Mouse (Mus musculus) liver, embryonic 11.5 days (tissue): ENCODE results near the gene Rnf220. TPM values are rescaled to one million over a fixed set of nuclear protein-coding genes. Genes with fewer than 3 reads are reported as not detected.
"Not testable (repeated sequence)": the region's sequence is repeated elsewhere in the genome, so short reads cannot be mapped to it uniquely, and the experiment has no call there.

ENCODE experiments used
- ATAC-seq: fragments of 200-750 bp; cut with Nextera tagmentation; replicated peaks from 2 replicates; pipeline ENCODE4 v1.8.0; 2017; ENCODE audit warnings: moderate number of reproducible peaks, mild to moderate bottlenecking, moderate TSS enrichment, moderate library complexity; ENCODE audit not compliant: low FRiP score
- DNase-seq: peaks from one replicate; pipeline ENCODE4 v3.0.0-alpha.2; 2017; ENCODE audit warnings: low spot score
- H3K27ac ChIP-seq: fragments of 300-500 bp; sonication (generic); 2 replicates; pipeline ENCODE4 v1.5.1; 2014; ENCODE audit warnings: mild to moderate bottlenecking, low read depth, low read length, control low read depth
- H3K27me3 ChIP-seq: fragments of 300-500 bp; sonication (generic); replicated peaks from 2 replicates; pipeline ENCODE4 v1.6.1; 2014; ENCODE audit warnings: low read length, mixed read lengths; ENCODE audit not compliant: control insufficient read depth, insufficient read depth
- H3K36me3 ChIP-seq: fragments of 300-500 bp; sonication (generic); 2 replicates; pipeline ENCODE4 v1.6.1; 2014; ENCODE audit warnings: mild to moderate bottlenecking, low read length, moderate library complexity, mixed read lengths; ENCODE audit not compliant: control insufficient read depth, insufficient read depth
- H3K4me1 ChIP-seq: fragments of 300-500 bp; sonication (generic); replicated peaks from 2 replicates; pipeline ENCODE4 v1.6.1; 2014; ENCODE audit warnings: low read length, mixed read lengths; ENCODE audit not compliant: control insufficient read depth, insufficient read depth
- H3K4me2 ChIP-seq: fragments of 300-500 bp; sonication (generic); 2 replicates; pipeline ENCODE4 v1.6.1; 2014; ENCODE audit warnings: mild to moderate bottlenecking, control low read depth, moderate library complexity
- H3K4me3 ChIP-seq: fragments of 300-500 bp; sonication (generic); 2 replicates; pipeline ENCODE4 v1.5.1; 2014; ENCODE audit warnings: low read depth, low read length, control low read depth
- H3K9ac ChIP-seq: fragments of 300-500 bp; sonication (generic); 2 replicates; pipeline ENCODE4 v1.6.1; 2014; ENCODE audit warnings: low read depth, low read length, control low read depth
- H3K9me3 ChIP-seq: fragments of 300-500 bp; sonication (generic); 2 replicates; pipeline ENCODE4 v1.6.1; 2016; ENCODE audit warnings: low read length, inconsistent platforms, mixed read lengths; ENCODE audit not compliant: control insufficient read depth
- WGBS: fragments of 180-500 bp; shearing (Covaris S2); extraction: QIAGEN DNeasy Blood & Tissue Kit; methylation state at CpG from one replicate; pipeline ENCODE4 v1.1.7; 2014; 5-methylcytosine and 5-hydroxymethylcytosine counted together
- polyA plus RNA-seq: library from polyadenylated mRNA; unstranded; fragments of >200 nt; fragmentation: Nextera tagmentation; extraction: Ambion mirVana; gene quantifications from 2 replicates; pipeline ENCODE4 v1.2.1, GENCODE M21; 2014

Gene Rnf220
- polyA plus RNA-seq, 1 experiment from 2014 or later = 70.9 TPM

DNA sequence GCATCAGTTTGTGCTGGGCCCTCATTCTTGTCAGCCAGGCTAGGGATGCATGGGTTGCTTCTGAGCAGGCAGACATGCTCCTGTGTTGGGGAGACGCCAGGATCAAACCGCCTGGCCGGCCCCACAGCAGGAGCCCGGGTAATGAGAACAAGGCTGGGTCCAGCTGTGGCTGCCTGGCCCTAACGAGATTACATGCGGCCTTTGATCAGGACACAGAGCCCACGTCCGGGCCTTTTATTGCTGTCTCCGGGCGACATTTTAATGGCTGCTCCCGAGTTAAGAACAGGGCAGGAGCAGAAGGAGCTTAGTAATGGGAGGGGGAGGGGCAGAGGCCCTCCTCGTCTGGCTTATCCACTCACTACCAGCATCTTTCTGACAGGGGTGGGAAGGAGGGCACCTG lies 224.4 kb downstream of the Rnf220 start:
- H3K9ac ChIP-seq = no peak overlapping the region
- H3K4me2 ChIP-seq = no peak overlapping the region
- peaks cover 50% of the 10 kb centered on the region for H3K36me3 ChIP-seq
- H3K27ac ChIP-seq = no peak overlapping the region
- 51% methylated on average over 12 of the region's 12 CpGs for WGBS
- H3K27me3 ChIP-seq = no peaks in the 10 kb centered on the region
- peaks cover 6% of the 10 kb centered on the region for H3K9me3 ChIP-seq
- ATAC-seq (no peak), DNase-seq (no peak)
- no peak overlapping the region for H3K4me3 ChIP-seq
- no peaks in the 10 kb centered on the region for H3K4me1 ChIP-seq

DNA sequence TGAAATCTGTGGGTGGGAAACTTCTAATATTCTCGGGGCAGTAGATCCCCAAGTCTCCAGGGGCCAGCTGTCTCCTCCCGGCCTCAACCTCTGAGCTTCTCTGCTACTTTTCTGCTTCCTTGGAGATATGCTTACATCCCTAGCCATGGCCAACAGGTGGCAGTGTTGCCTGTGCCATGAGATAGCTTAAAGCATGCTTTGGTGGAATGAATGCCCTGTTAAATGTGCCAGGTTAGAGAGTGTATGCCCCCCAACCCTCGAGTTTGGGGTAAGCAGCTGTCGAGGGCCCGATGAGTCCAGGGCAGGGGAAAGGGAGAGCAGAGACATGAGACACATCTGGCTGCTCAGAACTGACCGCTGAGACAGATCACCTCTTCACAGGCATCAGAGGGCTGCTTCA lies 226.6 kb downstream of the Rnf220 start:
- Histone ChIP-seq H3K27ac (no peak overlapping the region), H3K9ac (no peak overlapping the region), H3K4me1 (no peaks in the 10 kb centered on the region), H3K9me3 (peaks cover 6% of the 10 kb centered on the region), H3K27me3 (no peaks in the 10 kb centered on the region), H3K4me2 (no peak overlapping the region), H3K4me3 (no peak overlapping the region), H3K36me3 (peaks cover 31% of the 10 kb centered on the region)
- DNase-seq (peak; percentile 68), ATAC-seq (peak; percentile 60)
- 17% methylated on average over 6 of the region's 6 CpGs for WGBS

DNA sequence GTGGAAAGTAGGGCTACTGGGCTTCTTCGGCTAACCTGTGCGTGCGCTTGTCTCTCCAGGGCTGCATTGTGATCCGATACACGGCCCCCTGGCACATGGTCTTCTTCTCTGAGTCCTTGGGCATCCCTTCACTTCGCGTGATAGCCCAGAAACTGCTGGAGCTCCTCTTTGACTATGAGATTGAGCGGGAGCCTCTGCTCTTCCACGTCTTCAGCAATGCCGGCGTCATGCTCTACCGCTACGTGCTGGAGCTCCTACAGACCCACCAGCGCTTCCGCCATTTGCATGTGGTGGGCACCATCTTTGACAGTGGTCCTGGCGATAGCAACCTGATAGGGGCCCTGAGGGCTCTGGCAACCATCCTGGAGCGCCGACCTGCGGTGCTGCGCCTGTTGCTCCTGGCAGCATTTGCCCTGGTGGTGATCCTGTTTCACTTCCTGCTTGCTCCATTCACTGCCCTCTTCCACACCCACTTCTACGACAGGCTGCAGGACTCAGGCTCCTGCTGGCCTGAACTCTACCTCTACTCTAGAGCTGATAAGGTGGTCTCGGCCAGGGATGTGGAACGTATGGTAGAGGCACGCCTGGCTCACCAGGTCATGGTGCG lies 228.9 kb downstream of the Rnf220 start:
- DNase-seq (no peak), ATAC-seq (no peak)
- H3K27me3 ChIP-seq = no peaks in the 10 kb centered on the region
- H3K9ac ChIP-seq = no peak overlapping the region
- 82% methylated on average over 25 of the region's 25 CpGs for WGBS
- no peak overlapping the region for H3K4me3 ChIP-seq
- H3K4me1 ChIP-seq = no peaks in the 10 kb centered on the region
- H3K36me3 ChIP-seq = peaks cover 13% of the 10 kb centered on the region
- H3K27ac ChIP-seq = no peak overlapping the region
- H3K9me3 ChIP-seq = no peaks in the 10 kb centered on the region
- H3K4me2 ChIP-seq = no peak overlapping the region

DNA sequence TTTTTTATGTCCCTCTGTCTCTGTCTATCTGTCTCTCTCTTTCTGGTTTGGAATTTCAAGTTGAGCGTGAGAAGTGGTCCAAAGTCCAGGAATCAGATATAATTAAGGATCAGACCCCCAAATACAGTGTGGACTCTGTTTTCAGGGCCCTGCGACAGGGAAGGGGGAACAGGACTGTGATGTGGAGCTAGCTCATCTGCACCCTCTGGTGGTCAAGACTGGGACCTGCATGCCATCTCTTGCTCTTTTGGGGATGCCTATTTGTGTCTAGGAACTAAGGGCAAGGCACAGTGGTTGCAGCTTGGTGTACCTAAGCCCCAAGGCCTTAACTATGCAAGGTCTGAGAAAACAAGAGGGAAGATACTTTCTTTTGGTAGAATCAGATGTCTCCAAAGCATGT lies 229.6 kb downstream of the Rnf220 start:
- no peak for ATAC-seq
- Histone ChIP-seq H3K4me3 (no peak overlapping the region), H3K4me2 (no peak overlapping the region), H3K4me1 (no peaks in the 10 kb centered on the region), H3K9me3 (no peaks in the 10 kb centered on the region), H3K9ac (no peak overlapping the region), H3K36me3 (peaks cover 8% of the 10 kb centered on the region), H3K27me3 (no peaks in the 10 kb centered on the region), H3K27ac (no peak overlapping the region)
- DNase-seq = peak; percentile 68
- WGBS = 7% methylated on average over 2 of the region's 2 CpGs

DNA sequence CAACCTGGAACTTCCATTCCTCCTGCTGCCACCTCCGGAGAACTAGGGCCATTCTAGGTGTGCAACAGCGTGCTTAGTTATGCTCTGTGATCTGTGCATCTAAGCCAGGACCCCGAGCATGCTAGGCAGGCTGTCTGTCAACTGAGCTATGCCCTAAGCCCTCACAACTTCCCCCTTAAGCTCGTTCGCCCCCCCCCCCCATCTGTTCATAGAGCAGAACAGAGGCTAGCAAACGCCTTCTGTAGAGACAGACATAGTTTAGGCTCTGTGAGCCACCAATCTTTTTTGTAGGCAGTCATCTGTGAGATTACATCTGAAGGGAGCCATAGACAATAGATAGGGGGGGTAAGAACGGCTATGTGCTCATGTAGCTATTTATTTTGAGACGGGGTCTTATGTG lies 233.9 kb downstream of the Rnf220 start:
- H3K4me3 ChIP-seq = no peak overlapping the region
- DNase-seq (no peak), ATAC-seq (no peak)
- H3K27ac ChIP-seq = no peak overlapping the region
- no peaks in the 10 kb centered on the region for H3K4me1 ChIP-seq
- no peak overlapping the region for H3K4me2 ChIP-seq
- no peaks in the 10 kb centered on the region for H3K9me3 ChIP-seq
- no peaks in the 10 kb centered on the region for H3K27me3 ChIP-seq
- WGBS = 71% methylated on average over 8 of the region's 8 CpGs
- no peaks in the 10 kb centered on the region for H3K36me3 ChIP-seq
- no peak overlapping the region for H3K9ac ChIP-seq

DNA sequence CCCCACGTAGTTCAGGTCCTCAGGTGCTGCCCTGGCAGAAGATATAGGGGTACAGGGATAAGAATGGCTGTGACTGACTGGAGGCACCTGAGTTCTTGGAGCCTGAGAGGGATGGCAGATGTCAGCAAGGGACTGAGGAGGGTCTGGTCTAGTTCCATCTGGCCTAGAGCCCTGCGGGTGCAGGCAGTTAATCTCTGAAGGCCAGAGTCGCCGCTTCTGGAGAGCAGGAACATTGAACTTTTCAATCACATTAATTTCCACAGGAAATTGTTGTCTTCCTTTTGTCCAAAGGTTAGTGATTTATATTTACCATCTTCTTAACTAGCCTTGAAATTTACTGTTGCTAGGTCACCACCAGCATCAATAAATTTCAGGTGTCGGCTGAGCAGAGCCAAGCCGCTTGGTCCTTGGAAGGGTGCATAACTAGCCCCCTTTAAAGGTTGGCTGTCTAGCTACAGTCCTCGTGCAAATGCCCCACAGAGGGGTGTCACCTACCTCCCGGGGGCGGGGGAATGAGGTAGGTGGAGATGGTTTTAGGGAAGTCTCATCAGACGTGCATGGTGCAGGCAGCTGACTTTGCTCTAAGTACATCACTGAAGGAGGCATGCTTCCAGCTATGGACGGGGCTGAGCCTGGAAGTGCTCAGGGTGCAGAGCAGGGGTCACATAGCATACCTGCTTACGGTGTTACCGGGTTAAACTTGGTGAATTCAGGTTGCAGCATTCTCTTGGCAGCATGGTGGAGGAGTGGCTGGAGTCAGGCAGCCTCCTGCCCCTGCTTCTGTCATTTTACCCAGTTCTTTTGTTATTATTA lies 234.5 kb downstream of the Rnf220 start:
- DNase-seq (no peak), ATAC-seq (no peak)
- 68% methylated on average over 13 of the region's 13 CpGs for WGBS
- Histone ChIP-seq H3K4me1 (no peaks in the 10 kb centered on the region), H3K4me3 (no peak overlapping the region), H3K27ac (no peak overlapping the region), H3K4me2 (no peak overlapping the region), H3K27me3 (no peaks in the 10 kb centered on the region), H3K9me3 (no peaks in the 10 kb centered on the region), H3K36me3 (no peaks in the 10 kb centered on the region), H3K9ac (no peak overlapping the region)

DNA sequence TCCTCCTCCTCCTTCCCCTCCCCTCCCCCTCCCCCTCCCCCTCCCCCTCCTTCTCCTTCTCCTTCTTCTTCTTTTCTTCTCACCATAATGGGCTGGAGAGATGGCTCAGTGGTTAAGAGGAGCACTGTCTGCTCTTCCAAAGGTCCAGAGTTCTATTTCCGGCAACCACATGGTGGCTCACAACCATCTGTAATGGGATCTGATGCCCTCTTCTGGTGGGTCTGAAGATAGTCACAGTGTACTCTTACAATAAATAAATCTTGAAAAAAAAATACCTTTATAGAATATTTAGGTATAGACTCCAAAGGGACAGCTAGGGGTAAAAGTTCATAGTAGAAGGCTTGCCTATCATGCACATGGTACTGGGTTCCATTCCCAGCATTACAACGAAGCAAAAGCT lies 235.6 kb downstream of the Rnf220 start:
- H3K27ac ChIP-seq = no peak overlapping the region
- H3K36me3 ChIP-seq = no peaks in the 10 kb centered on the region
- no peak overlapping the region for H3K4me2 ChIP-seq
- H3K4me1 ChIP-seq = no peaks in the 10 kb centered on the region
- no peak overlapping the region for H3K4me3 ChIP-seq
- WGBS = 80% methylated on average over 2 of the region's 2 CpGs
- DNase-seq (no peak), ATAC-seq (no peak)
- no peaks in the 10 kb centered on the region for H3K27me3 ChIP-seq
- H3K9me3 ChIP-seq = no peaks in the 10 kb centered on the region
- H3K9ac ChIP-seq = no peak overlapping the region

DNA sequence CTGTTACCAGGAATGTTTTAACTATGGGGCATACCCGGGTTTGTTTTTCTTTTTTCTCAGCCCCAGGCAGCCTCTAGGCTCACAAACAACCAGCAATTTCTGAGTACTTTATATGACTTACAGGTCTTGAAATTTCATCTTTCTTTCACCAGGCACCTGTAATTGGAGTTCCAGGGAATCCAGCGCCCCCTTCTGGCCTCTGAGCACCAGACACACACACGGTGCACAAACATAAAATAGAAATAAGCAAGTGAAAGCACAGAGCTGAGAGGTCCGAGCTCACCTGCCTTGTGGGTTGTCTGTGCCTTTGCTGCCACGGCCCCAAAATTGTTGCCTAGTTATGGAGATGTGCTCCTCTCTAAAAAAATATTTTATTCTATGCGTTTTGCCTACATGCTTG lies 236.9 kb downstream of the Rnf220 start:
- not testable (repeated sequence) for H3K4me3 ChIP-seq, H3K9me3 ChIP-seq, DNase-seq, ATAC-seq, H3K36me3 ChIP-seq, H3K4me1 ChIP-seq, H3K27me3 ChIP-seq, H3K4me2 ChIP-seq, H3K27ac ChIP-seq, H3K9ac ChIP-seq
- 64% methylated on average over 6 of the region's 6 CpGs for WGBS

DNA sequence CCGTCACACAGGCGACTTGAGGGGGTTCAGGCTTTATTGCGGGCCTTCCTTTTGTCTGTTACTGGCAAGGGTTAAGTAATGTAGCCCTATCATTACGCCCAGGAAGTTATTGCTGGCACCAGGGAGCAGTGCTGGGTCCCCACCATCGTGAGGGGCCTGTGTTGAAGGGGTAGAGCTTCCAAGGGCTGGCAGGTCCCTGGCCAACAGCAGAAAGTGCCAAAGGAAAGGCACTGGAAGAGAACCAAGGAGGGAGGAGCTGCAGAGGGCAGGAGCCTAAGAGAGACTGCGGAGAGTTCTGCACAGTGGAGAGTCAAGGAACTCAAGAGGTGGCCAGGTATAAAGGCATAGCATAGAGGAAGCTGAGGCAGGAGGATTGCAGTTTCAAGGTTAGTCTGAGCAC lies 242.2 kb downstream of the Rnf220 start:
- Histone ChIP-seq H3K36me3 (no peaks in the 10 kb centered on the region), H3K9ac (no peak overlapping the region), H3K4me1 (peaks cover 7% of the 10 kb centered on the region; the same call in 1 of the 2 replicates), H3K4me3 (no peak overlapping the region), H3K27ac (no peak overlapping the region), H3K4me2 (no peak overlapping the region), H3K27me3 (no peaks in the 10 kb centered on the region), H3K9me3 (no peaks in the 10 kb centered on the region)
- 52% methylated on average over 6 of the region's 6 CpGs for WGBS
- ATAC-seq (no peak), DNase-seq (no peak)
